Mouse (Mus musculus) lung, postnatal 0 days (tissue): ENCODE measurements at regions not wholly inside any gene's neighbourhood (a gene's known extent, or its start where the extent isn't known, plus 50 kb on each side); places are given as distances from the start of the nearest gene placed in this dataset.
A peak's percentile ranks its signal among the peaks of the same experiment; 100 is the strongest.
"Not testable (repeated sequence)": the region's sequence is repeated elsewhere in the genome, so short reads cannot be mapped to it uniquely, and the experiment has no call there.

ENCODE experiments used
- ATAC-seq: fragments of 200-750 bp; cut with Nextera tagmentation; 2 replicates; pipeline ENCODE4 v1.8.0; 2017; ENCODE audit warnings: moderate library complexity
- DNase-seq: peaks from one replicate; pipeline ENCODE4 v3.0.0-alpha.2; 2016; ENCODE audit warnings: low spot score
- H3K27ac ChIP-seq: fragments of 300-500 bp; sonication (generic); 2 replicates; pipeline ENCODE4 v1.5.1; 2014; ENCODE audit warnings: antibody characterized with exemption, mild to moderate bottlenecking, low read length, mixed read lengths
- H3K27me3 ChIP-seq: fragments of 300-500 bp; sonication (generic); replicated peaks from 2 replicates; pipeline ENCODE4 v1.6.1; 2014; ENCODE audit warnings: low read length, mixed read lengths; ENCODE audit not compliant: insufficient read depth
- H3K36me3 ChIP-seq: fragments of 300-500 bp; sonication (generic); 2 replicates; pipeline ENCODE4 v1.6.1; 2014; ENCODE audit warnings: low read length, mixed read lengths; ENCODE audit not compliant: insufficient read depth
- H3K4me1 ChIP-seq: fragments of 300-500 bp; sonication (generic); 2 replicates; pipeline ENCODE4 v1.6.1; 2014; ENCODE audit warnings: antibody characterized with exemption, low read depth, low read length, mixed read lengths; ENCODE audit not compliant: insufficient read depth
- H3K4me2 ChIP-seq: fragments of 300-500 bp; sonication (generic); replicated peaks from 2 replicates; pipeline ENCODE4 v1.6.1; 2014; ENCODE audit warnings: low read depth, mild to moderate bottlenecking, low read length, moderate library complexity, mixed read lengths
- H3K4me3 ChIP-seq: fragments of 300-500 bp; sonication (generic); 2 replicates; pipeline ENCODE4 v1.5.1; 2014; ENCODE audit warnings: low read depth, low read length
- H3K9ac ChIP-seq: fragments of 300-500 bp; sonication (generic); replicated peaks from 2 replicates; pipeline ENCODE4 v1.6.1; 2014; ENCODE audit warnings: low read depth, mild to moderate bottlenecking
- H3K9me3 ChIP-seq: fragments of 300-500 bp; sonication (generic); 2 replicates; pipeline ENCODE4 v1.6.1; 2016; ENCODE audit warnings: low read length, mixed read lengths
- CTCF ChIP-seq: IDR thresholded peaks from 2 replicates; pipeline ENCODE4 v1.5.1; 2016; ENCODE audit warnings: antibody characterized with exemption, mild to moderate bottlenecking
- EP300 ChIP-seq: IDR thresholded peaks from 2 replicates; pipeline ENCODE4 v1.6.1; 2016; ENCODE audit warnings: antibody characterized with exemption, mild to moderate bottlenecking, control low read depth
- WGBS: fragments of 180-500 bp; shearing (Covaris S2); extraction: QIAGEN DNeasy Blood & Tissue Kit; methylation state at CpG from one replicate; pipeline ENCODE4 v1.1.7; 2014; 5-methylcytosine and 5-hydroxymethylcytosine counted together

GRCm38 (mm10) chr10:57037641-57038040 lies 448.5 kb upstream of the Hsf2 start:
- no peak overlapping the region for H3K9ac ChIP-seq
- no peaks in the 10 kb centered on the region for H3K27me3 ChIP-seq
- H3K9me3 ChIP-seq = no peaks in the 10 kb centered on the region
- ATAC-seq (no peak), DNase-seq (no peak)
- WGBS = 77% methylated on average over 2 of the region's 2 CpGs
- TF ChIP-seq CTCF (no peak), EP300 (no peak)
- H3K27ac ChIP-seq = no peak overlapping the region
- no peak overlapping the region for H3K4me2 ChIP-seq
- no peaks in the 10 kb centered on the region for H3K36me3 ChIP-seq
- no peaks in the 10 kb centered on the region for H3K4me1 ChIP-seq
- no peak overlapping the region for H3K4me3 ChIP-seq

- no peak overlapping the region for H3K27ac ChIP-seq
- H3K9me3 ChIP-seq = no peaks in the 10 kb centered on the region
- H3K27me3 ChIP-seq = no peaks in the 10 kb centered on the region
- no peak for DNase-seq
- 0 out of 2 replicates have a peak overlapping the region, but pooled peaks have one; percentile 0 for H3K4me2 ChIP-seq
- no peaks in the 10 kb centered on the region for H3K36me3 ChIP-seq
- H3K4me1 ChIP-seq = no peaks in the 10 kb centered on the region
- 46% methylated on average over 5 of the region's 5 CpGs for WGBS
- no peak overlapping the region for H3K9ac ChIP-seq
- H3K4me3 ChIP-seq = no peak overlapping the region
- no peak for ATAC-seq
- TF ChIP-seq EP300 (no peak), CTCF (no peak)
These were observed 446.0 kb upstream of the Hsf2 start for GRCm38 (mm10) chr10:57040201-57040600.

GRCm38 (mm10) chr10:57046021-57046420 lies 440.2 kb upstream of the Hsf2 start:
- Histone ChIP-seq H3K4me3 (no peak overlapping the region), H3K4me2 (no peak overlapping the region), H3K27me3 (no peaks in the 10 kb centered on the region), H3K9me3 (no peaks in the 10 kb centered on the region), H3K36me3 (no peaks in the 10 kb centered on the region), H3K4me1 (no peaks in the 10 kb centered on the region), H3K27ac (no peak overlapping the region), H3K9ac (no peak overlapping the region)
- WGBS = 65% methylated on average over 2 of the region's 2 CpGs
- ATAC-seq (no peak), DNase-seq (no peak)
- TF ChIP-seq EP300 = no peak
- no peak for TF ChIP-seq CTCF

GRCm38 (mm10) chr10:57046891-57047290 lies 439.3 kb upstream of the Hsf2 start:
- DNase-seq (no peak), ATAC-seq (no peak)
- Histone ChIP-seq H3K9me3 (no peaks in the 10 kb centered on the region), H3K27me3 (no peaks in the 10 kb centered on the region), H3K9ac (no peak overlapping the region), H3K27ac (no peak overlapping the region), H3K4me1 (no peaks in the 10 kb centered on the region), H3K4me2 (no peak overlapping the region), H3K36me3 (no peaks in the 10 kb centered on the region), H3K4me3 (no peak overlapping the region)
- TF ChIP-seq EP300 (no peak), CTCF (no peak)
- WGBS = 40% methylated on average over 2 of the region's 2 CpGs

- Histone ChIP-seq H3K9ac (no peak overlapping the region), H3K4me3 (no peak overlapping the region), H3K27me3 (no peaks in the 10 kb centered on the region), H3K36me3 (no peaks in the 10 kb centered on the region), H3K9me3 (no peaks in the 10 kb centered on the region), H3K4me1 (no peaks in the 10 kb centered on the region), H3K27ac (no peak overlapping the region), H3K4me2 (no peak overlapping the region)
- DNase-seq (no peak), ATAC-seq (no peak)
- no peak for TF ChIP-seq EP300
- no peak for TF ChIP-seq CTCF
These were observed 438.5 kb upstream of the Hsf2 start for GRCm38 (mm10) chr10:57047719-57048118.

GRCm38 (mm10) chr10:57053375-57053774 lies 432.8 kb upstream of the Hsf2 start:
- ATAC-seq, H3K27me3 ChIP-seq, DNase-seq, H3K4me1 ChIP-seq, H3K27ac ChIP-seq, H3K4me2 ChIP-seq, H3K36me3 ChIP-seq, H3K9me3 ChIP-seq, H3K9ac ChIP-seq, H3K4me3 ChIP-seq: not testable (repeated sequence)
- 83% methylated on average over 2 of the region's 2 CpGs for WGBS

GRCm38 (mm10) chr10:57090131-57090530 lies 396.1 kb upstream of the Hsf2 start:
- WGBS = 96% methylated on average over 2 of the region's 2 CpGs
- Histone ChIP-seq H3K9me3 (no peaks in the 10 kb centered on the region), H3K27me3 (no peaks in the 10 kb centered on the region), H3K36me3 (no peaks in the 10 kb centered on the region), H3K27ac (no peak overlapping the region), H3K9ac (no peak overlapping the region), H3K4me1 (no peaks in the 10 kb centered on the region), H3K4me2 (no peak overlapping the region), H3K4me3 (no peak overlapping the region)
- ATAC-seq (no peak), DNase-seq (no peak)
- TF ChIP-seq EP300 (no peak), CTCF (no peak)
